Comparison of ENCODE assay signal across 9 mouse cellular contexts in genomic region chr4:119631115-119631919, GRCm38 (mm10). TPM values are rescaled to one million over a fixed set of nuclear protein-coding genes. Genes with fewer than 3 reads are reported as not detected.
DNase-seq lines count a peak whose midpoint lies in the region; ATAC-seq and TF ChIP-seq lines count a peak whose summit lies in the region.
"Had no signal": no experiment of that assay in that cellular context is flagged by ENCODE, and none has a peak within 500 bp of the region (broad histone marks: within the 10 kb centered on the region; RNA-seq: fewer than 3 reads in every experiment).

No protein-coding gene starts in this region.

- peak; percentile 70 for ATAC-seq in kidney, embryonic 15.5 days (replicated peaks; ENCODE audit: low FRiP score)
- ATAC-seq in liver, embryonic 11.5 days (replicated peaks; ENCODE audit: low FRiP score), result peak; percentile 65
- ATAC-seq in neural tube, embryonic 14.5 days (ENCODE audit: low read depth), result peak; percentile 69; the same call in 1 of the 2 replicates
- ATAC-seq in monocyte, adult 5-6 weeks (replicated peaks; ENCODE audit: insufficient number of reproducible peaks, low FRiP score, low TSS enrichment, poor library complexity, severe bottlenecking), result no peak

- no peak overlapping the region for H3K27ac ChIP-seq in spleen, adult 2 months (ENCODE audit: insufficient read depth, low read length)
- H3K27ac ChIP-seq in kidney, embryonic 15.5 days, result 0 out of 2 replicates have a peak overlapping the region, but pooled peaks have one; percentile 32
- H3K27ac ChIP-seq in liver, embryonic 11.5 days (ENCODE audit: low read depth, low read length), result no peak overlapping the region; the same call in 1 of the 2 replicates
- H3K27ac ChIP-seq in neural tube, embryonic 14.5 days (ENCODE audit: low read depth, low read length), result no peak overlapping the region

- H3K4me1 ChIP-seq in spleen, adult 2 months (ENCODE audit: control insufficient read depth, insufficient read depth, insufficient read length), result no peaks in the 10 kb centered on the region
- H3K4me1 ChIP-seq in kidney, embryonic 15.5 days, result peaks cover 25% of the 10 kb centered on the region
- peaks cover 8% of the 10 kb centered on the region for H3K4me1 ChIP-seq in liver, embryonic 11.5 days (replicated peaks; ENCODE audit: control insufficient read depth, insufficient read depth, low read length)
- H3K4me1 ChIP-seq in neural tube, embryonic 14.5 days (ENCODE audit: control insufficient read depth, insufficient read depth, low read length), result peaks cover 3% of the 10 kb centered on the region; the same call in 1 of the 2 replicates

- H3K27me3 ChIP-seq in spleen, adult 2 months (ENCODE audit: control insufficient read depth, insufficient read depth, low read length), result no peaks in the 10 kb centered on the region
- H3K27me3 ChIP-seq in kidney, embryonic 15.5 days, result no peaks in the 10 kb centered on the region
- no peaks in the 10 kb centered on the region for H3K27me3 ChIP-seq in liver, embryonic 11.5 days (replicated peaks; ENCODE audit: control insufficient read depth, insufficient read depth, low read length)
- no peaks in the 10 kb centered on the region for H3K27me3 ChIP-seq in neural tube, embryonic 14.5 days (ENCODE audit: control insufficient read depth, insufficient read depth, low read length)

- intact Hi-C loops in gastrocnemius, postnatal 14 days (cut with DNase I; ENCODE audit: low total_unique reads), result loop anchor here (5.0 to 10.0 kb wide), 2 partner anchors 36 to 197 kb away; no protein-coding TSS in a partner anchor

- peak; percentile 51; the same call in 1 of the 2 replicates for TF ChIP-seq CTCF in spleen, adult 2 months (IDR thresholded peaks at IDR 0.05; ENCODE audit: extremely low read depth, insufficient read depth, insufficient read length, insufficient replicate concordance)

- H3K36me3 ChIP-seq in spleen, adult 2 months (ENCODE audit: control insufficient read depth, insufficient read depth, low read length), result peaks cover 14% of the 10 kb centered on the region
- peaks cover 36% of the 10 kb centered on the region for H3K36me3 ChIP-seq in kidney, embryonic 15.5 days
- H3K36me3 ChIP-seq in liver, embryonic 11.5 days (ENCODE audit: control insufficient read depth, insufficient read depth, low read length), result 0 out of 2 replicates have a peak, but pooled peaks cover 3% of the 10 kb centered on the region
- no peaks in the 10 kb centered on the region for H3K36me3 ChIP-seq in neural tube, embryonic 14.5 days (ENCODE audit: control insufficient read depth, insufficient read depth, low read length)

- no peak overlapping the region for H3K4me2 ChIP-seq in kidney, embryonic 15.5 days
- H3K4me2 ChIP-seq in liver, embryonic 11.5 days, result no peak overlapping the region
- no peak overlapping the region for H3K4me2 ChIP-seq in neural tube, embryonic 14.5 days (ENCODE audit: low read depth, low read length)

- DNase-seq in spleen, adult 2 months (ENCODE audit: low read depth in 1 of 2, low spot score in 2 of 2), result peak in 1 of 2 experiments; percentile 29
- DNase-seq in spleen, adult 12 weeks (ENCODE audit: low spot score), result no peak
- peak; percentile 29 for DNase-seq in cerebellum, adult 9-10 months
- DNase-seq in gastrocnemius, postnatal 14 days, result peak; percentile 31
- DNase-seq in liver, embryonic 11.5 days (ENCODE audit: low spot score), result no peak

- H3K4me3 ChIP-seq in spleen, adult 2 months (ENCODE audit: extremely low read depth, insufficient read depth, insufficient read length), result no peak overlapping the region
- no peak overlapping the region for H3K4me3 ChIP-seq in kidney, embryonic 15.5 days (replicated peaks)
- H3K4me3 ChIP-seq in liver, embryonic 11.5 days (ENCODE audit: low read depth, low read length), result no peak overlapping the region
- no peak overlapping the region for H3K4me3 ChIP-seq in neural tube, embryonic 14.5 days (ENCODE audit: low read depth, low read length)

- no peak overlapping the region for H3K9ac ChIP-seq in kidney, embryonic 15.5 days
- no peak overlapping the region for H3K9ac ChIP-seq in liver, embryonic 11.5 days (ENCODE audit: low read depth, low read length)
- no peak overlapping the region for H3K9ac ChIP-seq in neural tube, embryonic 14.5 days (replicated peaks; ENCODE audit: low read depth, low read length)

- no peaks in the 10 kb centered on the region for H3K9me3 ChIP-seq in kidney, embryonic 15.5 days (replicated peaks)
- no peaks in the 10 kb centered on the region for H3K9me3 ChIP-seq in liver, embryonic 11.5 days (ENCODE audit: control insufficient read depth, low read length)
- H3K9me3 ChIP-seq in neural tube, embryonic 14.5 days (ENCODE audit: control insufficient read depth, low read length), result no peaks in the 10 kb centered on the region

- TF ChIP-seq POLR2A in spleen, adult 2 months (IDR thresholded peaks at IDR 0.05; ENCODE audit: low read depth, low read length), result no peak

- WGBS in spleen, adult 2 months, result 76% methylated on average over 11 of the region's 11 CpGs
- WGBS in kidney, embryonic 15.5 days, result 30% methylated on average over 11 of the region's 11 CpGs
- WGBS in liver, embryonic 11.5 days, result 48% methylated on average over 11 of the region's 11 CpGs
- 55% methylated on average over 11 of the region's 11 CpGs for WGBS in neural tube, embryonic 14.5 days

RNA-seq across cellular contexts. Expression of gene Guca2a, which starts 6.2 kb away (rescaled TPM):
- polyA plus RNA-seq in spleen, adult 2 months (2012; rRNA removed), result 0.21 and 0.25 TPM in 2 replicates
- total RNA-seq in gastrocnemius, postnatal 14 days (2021), result not detected
- 5.0 and 8.9 TPM in 2 replicates for polyA plus RNA-seq in kidney, embryonic 15.5 days (2015; fragmentation: Nextera tagmentation; extraction: Ambion mirVana)
- 0.62 TPM in 1 of 2 replicates, not detected in the other for polyA plus RNA-seq in liver, embryonic 11.5 days (2014; fragmentation: Nextera tagmentation; extraction: Ambion mirVana)
- polyA plus RNA-seq in neural tube, embryonic 14.5 days (2014; fragmentation: Nextera tagmentation; extraction: Ambion mirVana), result not detected in 2 replicates
- 1.2 TPM in 1 of 3 replicates, not detected in the others for total RNA-seq in monocyte, adult 5-6 weeks (2017)
- total RNA-seq: gastrocnemius, postnatal 4 days had no signal

RNA-seq across cellular contexts. Expression of gene Guca2b, which starts 27.4 kb away (rescaled TPM):
- 0.41 and 1.2 TPM in 2 replicates for polyA plus RNA-seq in spleen, adult 2 months (2012; rRNA removed)
- not detected for total RNA-seq in gastrocnemius, postnatal 14 days (2021)
- 2.8 and 3.1 TPM in 2 replicates for polyA plus RNA-seq in kidney, embryonic 15.5 days (2015; fragmentation: Nextera tagmentation; extraction: Ambion mirVana)
- 0.40 TPM in 1 of 2 replicates, not detected in the other for polyA plus RNA-seq in liver, embryonic 11.5 days (2014; fragmentation: Nextera tagmentation; extraction: Ambion mirVana)
- not detected in 2 replicates for polyA plus RNA-seq in neural tube, embryonic 14.5 days (2014; fragmentation: Nextera tagmentation; extraction: Ambion mirVana)
- total RNA-seq in monocyte, adult 5-6 weeks (2017), result not detected in 3 replicates
- total RNA-seq: gastrocnemius, postnatal 4 days had no signal

Comparison
In these comparisons a context has a peak if more than half of its experiments do, and no peak if none do; other contexts are left out.
1. DNase-seq: peak in cerebellum, adult 9-10 months (single experiment) and gastrocnemius, postnatal 14 days (single experiment); none in spleen, adult 12 weeks (single experiment) and liver, embryonic 11.5 days (single experiment).